In the genomic region with DNA sequence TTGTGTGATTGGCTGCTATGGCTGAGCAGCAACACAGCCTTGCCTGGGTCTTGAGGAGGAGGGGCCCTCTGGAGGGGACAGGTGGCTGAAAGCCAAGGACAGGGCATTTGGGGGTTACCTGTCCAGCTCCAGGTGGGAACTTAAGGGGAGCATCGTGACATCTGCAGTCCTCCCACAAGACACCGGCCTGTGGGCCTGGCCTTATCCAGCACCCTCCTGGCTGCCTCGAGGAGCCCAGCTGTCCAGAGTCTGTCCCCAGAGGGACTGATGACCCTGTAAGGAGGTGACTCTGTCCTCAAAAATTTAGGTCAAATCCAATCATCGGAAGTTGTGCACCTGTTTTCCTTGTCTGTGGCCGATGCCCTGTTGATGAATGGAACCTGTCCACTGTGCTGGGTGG, we compare ENCODE assay signal across 16 mouse cellular contexts.
"Had no signal": no experiment of that assay in that cellular context is flagged by ENCODE, and none has a peak within 500 bp of the region (broad histone marks: within the 10 kb centered on the region; RNA-seq: fewer than 3 reads in every experiment).

No protein-coding gene starts in this region.

- H3K4me2 ChIP-seq: limb, embryonic 13.5 days; midbrain, embryonic 13.5 days; neural tube, embryonic 15.5 days; stomach, embryonic 15.5 days had no signal

- H3K9ac ChIP-seq: limb, embryonic 13.5 days; liver, embryonic 14.5 days; midbrain, embryonic 13.5 days; neural tube, embryonic 15.5 days; stomach, embryonic 15.5 days had no signal

- ATAC-seq: midbrain, embryonic 13.5 days had no signal

- H3K27ac ChIP-seq: kidney, postnatal 0 days; layer of hippocampus, adult 2 months; limb, embryonic 13.5 days; liver, embryonic 14.5 days; midbrain, embryonic 13.5 days; neural tube, embryonic 15.5 days; stomach, embryonic 15.5 days had no signal

- H3K27me3 ChIP-seq: neural tube, embryonic 15.5 days had no signal

- H3K4me3 ChIP-seq: layer of hippocampus, adult 2 months; limb, embryonic 13.5 days; midbrain, embryonic 13.5 days; myocyte; neural tube, embryonic 15.5 days; stomach, embryonic 15.5 days had no signal

- DNase-seq: kidney, postnatal 36 days; left cerebral cortex, postnatal 4 days; lung, adult 18-20 months; right cerebral cortex, adult 18-20 months; right cerebral cortex, postnatal 4 days; spleen, adult 18-20 months; thymus, adult 18-20 months; thymus, postnatal 14 days had no signal

- H3K36me3 ChIP-seq: limb, embryonic 13.5 days; midbrain, embryonic 13.5 days; neural tube, embryonic 15.5 days; stomach, embryonic 15.5 days had no signal

- H3K9me3 ChIP-seq: limb, embryonic 13.5 days; midbrain, embryonic 13.5 days; neural tube, embryonic 15.5 days; stomach, embryonic 15.5 days had no signal
